Mouse (Mus musculus): ENCODE data around the gene Amn.
A peak's percentile ranks its signal among the peaks of the same experiment; 100 is the strongest.

Gene Amn

GRCm38 (mm10) chr12:111270629-111271277 is at the start of gene Amn:
Amn (plus strand) TSS chr12:111271095.
- no peak for DNase-seq (ENCODE audit: low read depth)

GRCm38 (mm10) chr12:111225197-111225780 is 45.6 kb upstream of the Amn start:
- DNase-seq (ENCODE audit: low read depth): no peak

- DNase-seq (ENCODE audit: low read depth): no peak
Observed at GRCm38 (mm10) chr12:111227410-111227809, 43.5 kb upstream of the Amn start.

- DNase-seq (ENCODE audit: low read depth): no peak
Observed at GRCm38 (mm10) chr12:111228488-111228887, 42.4 kb upstream of the Amn start.

GRCm38 (mm10) chr12:111230793-111231192 is 40.1 kb upstream of the Amn start:
- DNase-seq (ENCODE audit: low read depth): no peak

- no peak for DNase-seq (ENCODE audit: low read depth)
Observed at GRCm38 (mm10) chr12:111233798-111234197, 37.1 kb upstream of the Amn start.

GRCm38 (mm10) chr12:111234383-111234782 is 36.5 kb upstream of the Amn start:
- DNase-seq (ENCODE audit: low read depth): no peak

- no peak for DNase-seq (ENCODE audit: low read depth)
Observed at GRCm38 (mm10) chr12:111235631-111236030, 35.3 kb upstream of the Amn start.

- DNase-seq (ENCODE audit: low read depth): no peak
Observed at GRCm38 (mm10) chr12:111237611-111238188, 33.2 kb upstream of the Amn start.

- DNase-seq (ENCODE audit: low read depth): no peak
Observed at GRCm38 (mm10) chr12:111238345-111238744, 32.5 kb upstream of the Amn start.

- peak; percentile 70 for DNase-seq (ENCODE audit: low read depth)
Observed at GRCm38 (mm10) chr12:111238778-111239177, 32.1 kb upstream of the Amn start.

- no peak for DNase-seq (ENCODE audit: low read depth)
Observed at GRCm38 (mm10) chr12:111239930-111240329, 31.0 kb upstream of the Amn start.

- no peak for DNase-seq (ENCODE audit: low read depth)
Observed at GRCm38 (mm10) chr12:111241916-111242315, 29.0 kb upstream of the Amn start.

- DNase-seq (ENCODE audit: low read depth): no peak
Observed at GRCm38 (mm10) chr12:111242346-111242745, 28.5 kb upstream of the Amn start.

- DNase-seq (ENCODE audit: low read depth): no peak
Observed at GRCm38 (mm10) chr12:111243733-111244132, 27.2 kb upstream of the Amn start.

GRCm38 (mm10) chr12:111245070-111245469 is 25.8 kb upstream of the Amn start:
- no peak for DNase-seq (ENCODE audit: low read depth)

GRCm38 (mm10) chr12:111246808-111247464 is 24.0 kb upstream of the Amn start:
- no peak for DNase-seq (ENCODE audit: low read depth)

- no peak for DNase-seq (ENCODE audit: low read depth)
Observed at GRCm38 (mm10) chr12:111249095-111249494, 21.8 kb upstream of the Amn start.

GRCm38 (mm10) chr12:111250116-111250515 is 20.8 kb upstream of the Amn start:
- no peak for DNase-seq (ENCODE audit: low read depth)

GRCm38 (mm10) chr12:111251227-111251626 is 19.7 kb upstream of the Amn start:
- no peak for DNase-seq (ENCODE audit: low read depth)

- no peak for DNase-seq (ENCODE audit: low read depth)
Observed at GRCm38 (mm10) chr12:111263650-111264049, 7.2 kb upstream of the Amn start.

- DNase-seq (ENCODE audit: low read depth): no peak
Observed at GRCm38 (mm10) chr12:111265212-111265611, 5.7 kb upstream of the Amn start.

GRCm38 (mm10) chr12:111266592-111266991 is 4.3 kb upstream of the Amn start:
- no peak for DNase-seq (ENCODE audit: low read depth)

Measured in fibroblast of lung, adult 2 months (primary cell).